Mouse (Mus musculus) C2C12 (cell line): ENCODE data around the gene Tmc2.

Experiments
- CEBPB ChIP-seq: IDR thresholded peaks from one replicate; pipeline ENCODE4 v1.6.1; 2011; ENCODE audit warnings: low read depth, mild to moderate bottlenecking, control low read depth, moderate library complexity
- CTCF ChIP-seq: IDR thresholded peaks from one replicate; pipeline ENCODE4 v1.5.1; 2011; ENCODE audit not compliant: control insufficient read depth, insufficient read depth, insufficient read length
- MAX ChIP-seq: IDR thresholded peaks from one replicate; pipeline ENCODE4 v1.6.1; 2011; ENCODE audit warnings: mild to moderate bottlenecking, control low read depth
- MYOG ChIP-seq: IDR thresholded peaks from one replicate; pipeline ENCODE4 v1.6.1; 2011; ENCODE audit not compliant: control insufficient read depth, insufficient read length; ENCODE audit errors: extremely low read depth
- USF1 ChIP-seq: IDR thresholded peaks from one replicate; pipeline ENCODE4 v1.6.1; 2011; ENCODE audit warnings: low read depth, mild to moderate bottlenecking, control low read depth, moderate library complexity

- TF ChIP-seq CTCF = no peak
- TF ChIP-seq CEBPB = no peak
- no peak for TF ChIP-seq MYOG
- TF ChIP-seq MAX = no peak
- TF ChIP-seq USF1 = no peak
These were observed 101.2 kb downstream of the Tmc2 start for GRCm38 (mm10) chr2:130296134-130296745.
